Mouse (Mus musculus): Measurements from ENCODE around the gene Abhd14b. TPM values are rescaled to one million over a fixed set of nuclear protein-coding genes. Genes with fewer than 3 reads are reported as not detected.

Abhd14b gene
- total RNA-seq, 2 experiments from 2014 or later = 4.8 to 6.1 TPM

- intact Hi-C loops (cut with DNase I) = no loop called here
- DNase-seq = peak; percentile 81
These were observed 17.7 kb downstream of the Abhd14b start for GRCm38 (mm10) chr9:106464751-106465541.

GRCm38 (mm10) chr9:106465571-106466200, 18.4 kb downstream of the Abhd14b start, which contains the start of gene Gpr62:
Gene Gpr62 (minus strand): TSS chr9:106465938.
- TF ChIP-seq CTCF (IDR thresholded peaks at IDR 0.05) = no peak
- Histone ChIP-seq H3K27ac (peak within 1 kb of the TSS; percentile 70), H3K4me3 (peak within 1 kb of the TSS; percentile 84)
- intact Hi-C loops (cut with DNase I) = no loop called here
- DNase-seq = peak; percentile 82

More at GRCm38 (mm10) chr9:106464751-106465541, 17.7 kb downstream of the Abhd14b start:
- TF ChIP-seq CTCF (IDR thresholded peaks at IDR 0.05) = no peak
- H3K27ac ChIP-seq = peak overlapping the region; percentile 70
- H3K4me3 ChIP-seq = peak overlapping the region; percentile 84

- intact Hi-C loops (cut with DNase I) = no loop called here
- TF ChIP-seq CTCF (IDR thresholded peaks at IDR 0.05) = no peak
- Histone ChIP-seq H3K27ac (no peak overlapping the region), H3K4me3 (no peak overlapping the region)
- DNase-seq = no peak
These were observed 19.5 kb downstream of the Abhd14b start for GRCm38 (mm10) chr9:106466721-106467120.

- intact Hi-C loops (cut with DNase I) = no loop called here
These were observed 20.5 kb downstream of the Abhd14b start for GRCm38 (mm10) chr9:106467746-106468145.

GRCm38 (mm10) chr9:106469317-106469716, 22.1 kb downstream of the Abhd14b start:
- H3K27ac ChIP-seq = peak overlapping the region; percentile 24; the same call in 1 of the 2 replicates
- TF ChIP-seq CTCF (IDR thresholded peaks at IDR 0.05) = peak; percentile 19; the same call in 1 of the 2 replicates
- intact Hi-C loops (cut with DNase I) = no loop called here
- no peak overlapping the region for H3K4me3 ChIP-seq
- DNase-seq = peak; percentile 42

More at GRCm38 (mm10) chr9:106467746-106468145, 20.5 kb downstream of the Abhd14b start:
- DNase-seq = no peak
- Histone ChIP-seq H3K27ac (no peak overlapping the region), H3K4me3 (no peak overlapping the region)
- TF ChIP-seq CTCF (IDR thresholded peaks at IDR 0.05) = no peak

- no peak for TF ChIP-seq CTCF (IDR thresholded peaks at IDR 0.05)
- intact Hi-C loops (cut with DNase I) = no loop called here
- peak; percentile 20 for DNase-seq
- H3K4me3 ChIP-seq = no peak overlapping the region
- peak overlapping the region; percentile 4; the same call in 1 of the 2 replicates for H3K27ac ChIP-seq
These were observed 22.5 kb downstream of the Abhd14b start for GRCm38 (mm10) chr9:106469776-106470175.

- TF ChIP-seq CTCF (IDR thresholded peaks at IDR 0.05) = no peak
- intact Hi-C loops (cut with DNase I) = no loop called here
- H3K4me3 ChIP-seq = peak overlapping the region; percentile 51
- peak overlapping the region; percentile 96 for H3K27ac ChIP-seq
- DNase-seq = peak; percentile 27
These were observed 23.9 kb downstream of the Abhd14b start for GRCm38 (mm10) chr9:106470991-106471750.

- peak overlapping the region; percentile 96 for H3K27ac ChIP-seq
These were observed 24.6 kb downstream of the Abhd14b start for GRCm38 (mm10) chr9:106471892-106472291.

GRCm38 (mm10) chr9:106472321-106472720, 25.1 kb downstream of the Abhd14b start:
- peak; percentile 60 for DNase-seq
- H3K4me3 ChIP-seq = peak overlapping the region; percentile 51
- intact Hi-C loops (cut with DNase I) = no loop called here
- H3K27ac ChIP-seq = peak overlapping the region; percentile 96
- TF ChIP-seq CTCF (IDR thresholded peaks at IDR 0.05) = no peak

More at GRCm38 (mm10) chr9:106471892-106472291, 24.6 kb downstream of the Abhd14b start:
- DNase-seq = peak; percentile 83
- peak overlapping the region; percentile 51 for H3K4me3 ChIP-seq
- TF ChIP-seq CTCF (IDR thresholded peaks at IDR 0.05) = peak; percentile 6; the same call in 1 of the 2 replicates
- intact Hi-C loops (cut with DNase I) = no loop called here

- peak; percentile 43 for DNase-seq
- intact Hi-C loops (cut with DNase I) = no loop called here
- no peak for TF ChIP-seq CTCF (IDR thresholded peaks at IDR 0.05)
- Histone ChIP-seq H3K4me3 (peak overlapping the region; percentile 76; the same call in 1 of the 2 replicates), H3K27ac (peak overlapping the region; percentile 96)
These were observed 26.0 kb downstream of the Abhd14b start for GRCm38 (mm10) chr9:106473081-106473752.

GRCm38 (mm10) chr9:106473753-106474105, 26.5 kb downstream of the Abhd14b start:
- intact Hi-C loops (cut with DNase I) = no loop called here
- Histone ChIP-seq H3K4me3 (peak overlapping the region; percentile 76), H3K27ac (peak overlapping the region; percentile 96)
- no peak for TF ChIP-seq CTCF (IDR thresholded peaks at IDR 0.05)
- no peak for DNase-seq

GRCm38 (mm10) chr9:106474456-106474855, 27.2 kb downstream of the Abhd14b start:
- peak overlapping the region; percentile 76 for H3K4me3 ChIP-seq
- TF ChIP-seq CTCF (IDR thresholded peaks at IDR 0.05) = peak; percentile 79
- peak; percentile 83 for DNase-seq
- peak overlapping the region; percentile 96 for H3K27ac ChIP-seq
- intact Hi-C loops (cut with DNase I) = no loop called here
